Mouse (Mus musculus): Measurements from ENCODE around the gene Acsl5. TPM values are rescaled to one million over a fixed set of nuclear protein-coding genes. Genes with fewer than 3 reads are reported as not detected.
A peak's percentile ranks its signal among the peaks of the same experiment; 100 is the strongest.

Gene Acsl5
- total RNA-seq, 2 experiments from 2014 or later: 2.9 to 3.8 TPM

GRCm38 (mm10) chr19:55276100-55276499 lies 24.4 kb downstream of the Acsl5 start:
- DNase-seq: no peak

GRCm38 (mm10) chr19:55276770-55277169 lies 25.0 kb downstream of the Acsl5 start:
- intact Hi-C loops (cut with DNase I): no loop called here
- no peak for DNase-seq

More at GRCm38 (mm10) chr19:55276100-55276499, 24.4 kb downstream of the Acsl5 start:
- intact Hi-C loops (cut with DNase I): no loop called here

- no peak for DNase-seq
- intact Hi-C loops (cut with DNase I): no loop called here
These were observed 32.4 kb downstream of the Acsl5 start for GRCm38 (mm10) chr19:55284093-55284492.

- intact Hi-C loops (cut with DNase I): no loop called here
- no peak for DNase-seq
These were observed 34.3 kb downstream of the Acsl5 start for GRCm38 (mm10) chr19:55286034-55286433.

- DNase-seq: no peak
- intact Hi-C loops (cut with DNase I): no loop called here
These were observed 37.2 kb downstream of the Acsl5 start for GRCm38 (mm10) chr19:55288974-55289373.

GRCm38 (mm10) chr19:55290621-55291270 lies 39.0 kb downstream of the Acsl5 start:
- no peak for DNase-seq
- intact Hi-C loops (cut with DNase I): no loop called here

GRCm38 (mm10) chr19:55292210-55292850 lies 40.6 kb downstream of the Acsl5 start:
- no peak for DNase-seq
- intact Hi-C loops (cut with DNase I): no loop called here

GRCm38 (mm10) chr19:55293175-55293574 lies 41.4 kb downstream of the Acsl5 start:
- no peak for DNase-seq
- intact Hi-C loops (cut with DNase I): no loop called here

- intact Hi-C loops (cut with DNase I): no loop called here
- DNase-seq: no peak
These were observed 43.3 kb downstream of the Acsl5 start for GRCm38 (mm10) chr19:55295075-55295474.

- intact Hi-C loops (cut with DNase I): no loop called here
These were observed 43.8 kb downstream of the Acsl5 start for GRCm38 (mm10) chr19:55295556-55295955.

GRCm38 (mm10) chr19:55296301-55296700 lies 44.6 kb downstream of the Acsl5 start:
- intact Hi-C loops (cut with DNase I): no loop called here
- no peak for DNase-seq

More at GRCm38 (mm10) chr19:55295556-55295955, 43.8 kb downstream of the Acsl5 start:
- no peak for DNase-seq

GRCm38 (mm10) chr19:55297489-55297888 lies 45.8 kb downstream of the Acsl5 start:
- intact Hi-C loops (cut with DNase I): no loop called here
- no peak for DNase-seq

GRCm38 (mm10) chr19:55297961-55298360 lies 46.2 kb downstream of the Acsl5 start:
- intact Hi-C loops (cut with DNase I): no loop called here
- DNase-seq: no peak

GRCm38 (mm10) chr19:55299378-55299777 lies 47.6 kb downstream of the Acsl5 start:
- intact Hi-C loops (cut with DNase I): no loop called here
- no peak for DNase-seq

- intact Hi-C loops (cut with DNase I): loop anchor here (10.0 kb wide), 1 partner anchor 216 kb away; no protein-coding TSS in a partner anchor
- DNase-seq: no peak
These were observed 48.8 kb downstream of the Acsl5 start for GRCm38 (mm10) chr19:55300525-55300924.

GRCm38 (mm10) chr19:55305024-55305423 lies 53.3 kb downstream of the Acsl5 start:
- intact Hi-C loops (cut with DNase I): loop anchor here (2.0 to 10.0 kb wide), 2 partner anchors 84 to 220 kb away; no protein-coding TSS in a partner anchor
- DNase-seq: no peak

GRCm38 (mm10) chr19:55311874-55312273 lies 60.1 kb downstream of the Acsl5 start:
- intact Hi-C loops (cut with DNase I): no loop called here
- no peak for DNase-seq

GRCm38 (mm10) chr19:55313649-55314048 lies 61.9 kb downstream of the Acsl5 start:
- no peak for DNase-seq
- intact Hi-C loops (cut with DNase I): no loop called here

GRCm38 (mm10) chr19:55315452-55316108 lies 63.8 kb downstream of the Acsl5 start, which contains the start of gene Zdhhc6:
Zdhhc6 (minus strand) TSS chr19:55316032.
- intact Hi-C loops (cut with DNase I): no loop called here
- peak; percentile 75 to 85 for DNase-seq

- intact Hi-C loops (cut with DNase I): no loop called here
- peak; percentile 82 to 87 for DNase-seq
These were observed 64.5 kb downstream of the Acsl5 start, which contains the start of gene Vti1a for GRCm38 (mm10) chr19:55316109-55316714. Vti1a (plus strand) TSS chr19:55316295.

- intact Hi-C loops (cut with DNase I): no loop called here
- DNase-seq: no peak
These were observed 65.2 kb downstream of the Acsl5 start for GRCm38 (mm10) chr19:55316901-55317300.

Data from gastrocnemius, postnatal 36 days (tissue).